Mouse (Mus musculus) adrenal gland, postnatal 10 days (tissue): Measurements from ENCODE around the gene Iqgap3. TPM values are rescaled to one million over a fixed set of nuclear protein-coding genes. Genes with fewer than 3 reads are reported as not detected.

Source experiments
- DNase-seq: peaks from one replicate; pipeline ENCODE4 v3.0.0; 2021; ENCODE audit warnings: mixed read lengths
- total RNA-seq, 2 experiments: library from RNA; stranded (reverse); gene quantifications; 2 replicates each; pipeline ENCODE4 v1.2.3; 2021

Iqgap3 gene
- total RNA-seq, 2 experiments from 2014 or later, result 6.9 to 11.5 TPM

DNA sequence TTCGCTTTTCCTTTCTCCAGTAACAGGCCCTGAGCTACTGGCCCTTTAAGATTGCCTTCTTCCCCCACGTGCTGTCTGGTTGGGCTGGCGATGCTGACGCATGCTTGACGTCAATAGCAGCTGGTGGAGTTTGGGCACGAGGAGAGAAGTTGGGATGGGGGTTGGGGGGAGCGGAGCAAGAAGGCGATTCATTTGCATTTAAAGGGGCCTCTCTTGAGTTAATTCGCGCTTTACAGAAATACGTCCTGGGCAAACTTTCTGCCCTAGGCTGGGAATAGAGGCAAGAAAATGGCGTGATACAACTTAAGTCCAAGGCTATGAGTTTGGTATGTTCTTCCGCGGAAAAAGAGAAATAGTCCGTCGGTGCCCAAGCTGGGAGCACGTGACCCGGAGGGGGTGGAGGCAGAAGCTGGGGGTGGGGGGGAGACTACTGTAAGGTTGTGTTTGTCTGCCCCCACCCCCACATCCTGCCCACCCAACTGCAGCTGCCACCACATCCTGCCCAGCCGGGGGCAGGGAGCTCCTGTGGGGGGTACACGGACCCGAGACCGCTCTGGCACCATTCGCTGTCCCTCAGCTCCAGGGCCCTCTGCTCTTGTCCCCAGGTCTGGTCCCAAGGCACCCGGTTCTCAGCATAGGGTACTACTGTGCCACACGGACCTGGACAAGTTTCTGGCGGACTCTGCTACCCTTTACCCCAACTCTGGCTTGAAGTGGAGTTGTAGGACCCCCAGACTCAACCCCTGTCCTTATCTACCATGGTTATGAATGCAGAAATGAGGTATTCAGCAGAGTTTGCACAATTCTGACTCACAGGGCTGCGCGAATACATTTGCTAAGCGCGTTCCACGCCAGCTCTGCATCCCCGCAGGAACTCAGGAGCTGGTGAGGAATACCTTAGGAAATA is 56.8 kb downstream of the Iqgap3 start:
- peak; percentile 95 for DNase-seq

- no peak for DNase-seq
Observed at GRCm38 (mm10) chr3:88139243-88140177, 57.7 kb downstream of the Iqgap3 start.

GRCm38 (mm10) chr3:88140178-88140902 is 58.6 kb downstream of the Iqgap3 start:
- no peak for DNase-seq

- no peak for DNase-seq
Observed at GRCm38 (mm10) chr3:88140903-88141430, 59.2 kb downstream of the Iqgap3 start.

GRCm38 (mm10) chr3:88141439-88141786 is 59.6 kb downstream of the Iqgap3 start:
- DNase-seq, result peak; percentile 58

- peak; percentile 98 for DNase-seq
Observed at GRCm38 (mm10) chr3:88141787-88142523, 60.2 kb downstream of the Iqgap3 start, which contains the start of gene Mef2d. Gene Mef2d, plus strand, starts transcription at chr3:88142372.

DNA sequence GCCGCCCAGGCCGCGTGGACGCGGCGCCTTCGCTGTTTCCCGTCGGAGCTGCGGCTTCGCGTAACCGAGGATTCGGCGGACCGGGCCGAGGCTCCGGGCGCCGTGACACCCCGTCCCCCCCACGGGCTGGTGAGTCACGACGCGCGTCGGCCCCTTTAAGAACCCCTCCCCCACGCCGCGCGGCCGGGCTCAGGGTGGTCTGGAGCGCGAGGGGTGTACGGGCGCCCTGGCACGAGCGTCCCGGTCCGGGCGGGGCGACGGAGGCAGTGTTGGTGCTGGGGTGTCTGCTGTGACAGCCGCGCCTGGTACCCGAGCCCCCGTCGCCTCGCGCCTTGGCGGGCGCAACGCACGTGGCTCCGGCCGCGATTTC is 60.8 kb downstream of the Iqgap3 start:
- DNase-seq, result peak; percentile 75

DNA sequence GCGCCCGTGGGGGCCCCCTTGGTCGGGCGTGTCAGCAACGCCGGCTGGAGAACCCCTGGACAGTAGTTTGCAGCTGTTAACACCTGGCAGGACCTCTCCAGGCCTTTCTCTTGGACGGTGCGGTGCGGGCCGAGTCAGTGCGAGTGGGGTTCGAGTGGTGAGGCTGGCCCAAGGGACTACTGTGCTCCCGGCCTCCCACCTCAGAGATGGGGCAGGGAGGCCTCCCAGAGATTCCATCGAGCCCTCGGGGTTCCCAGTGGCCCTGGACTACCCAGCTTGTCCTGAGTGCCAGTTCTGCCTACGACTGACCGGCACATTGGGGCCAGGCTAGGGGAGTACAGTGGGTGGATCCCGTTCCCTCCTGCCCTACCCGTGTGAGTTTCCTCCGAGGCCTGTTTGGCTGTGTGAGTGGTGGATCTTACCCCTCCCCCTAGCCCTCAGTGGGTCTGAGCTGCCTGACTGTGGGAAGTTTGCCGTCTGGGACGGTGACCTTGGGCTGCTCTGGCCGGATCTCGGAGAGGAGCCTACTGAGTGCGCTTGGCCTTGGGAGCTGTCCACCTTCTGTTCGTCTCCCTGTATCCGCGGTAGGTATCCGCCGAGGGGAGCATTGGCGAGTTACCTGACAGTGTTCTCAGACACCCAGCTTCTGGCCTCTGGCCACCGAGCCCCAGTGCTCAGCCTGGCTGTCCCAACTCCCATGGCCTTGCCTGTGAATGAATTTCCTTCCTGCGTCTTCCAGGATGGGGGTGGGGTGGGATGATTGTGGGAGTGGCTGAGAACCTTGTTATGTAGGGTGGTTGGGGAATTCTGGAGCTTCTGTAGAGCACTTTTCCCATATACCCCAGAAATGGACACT is 61.4 kb downstream of the Iqgap3 start:
- DNase-seq, result peak; percentile 90

- DNase-seq, result peak; percentile 61
Observed at GRCm38 (mm10) chr3:88143961-88144486, 62.3 kb downstream of the Iqgap3 start.

DNA sequence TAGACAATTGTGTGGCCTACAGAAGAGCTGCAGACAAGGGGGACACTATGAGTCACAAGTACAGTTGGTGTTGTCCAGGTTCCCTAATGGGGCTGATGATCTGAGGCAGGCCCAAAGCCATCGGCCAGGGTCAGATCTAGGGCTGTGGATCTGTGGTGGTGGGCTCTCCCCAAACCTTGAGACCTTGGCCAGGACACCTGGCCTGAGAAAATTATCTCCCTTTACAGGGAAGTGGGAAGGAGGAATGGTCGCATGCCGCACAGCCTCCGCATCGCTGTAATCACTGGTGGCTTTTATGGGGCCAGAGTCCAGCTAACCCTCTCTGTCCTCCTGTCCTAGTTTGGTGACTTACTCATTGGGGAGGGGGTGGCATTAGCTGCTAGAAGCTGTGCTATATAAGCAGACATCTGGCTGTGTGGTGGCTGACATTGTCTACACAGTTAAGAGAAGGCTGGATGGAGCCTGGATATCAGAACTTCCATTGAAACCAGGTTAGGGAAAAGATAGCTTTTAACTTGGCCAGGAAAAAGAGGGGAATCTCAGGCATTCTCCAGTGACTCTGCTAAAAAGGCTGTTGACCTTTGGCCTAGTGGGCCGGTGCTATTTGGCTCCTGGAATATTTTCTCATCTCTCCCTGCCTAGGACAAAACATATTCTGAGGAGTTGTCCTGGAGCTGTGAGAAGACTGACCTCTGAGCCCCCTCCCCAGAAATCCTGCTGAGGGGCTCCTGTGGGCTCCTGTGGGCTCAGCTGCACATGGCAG is 63.1 kb downstream of the Iqgap3 start:
- no peak for DNase-seq

DNA sequence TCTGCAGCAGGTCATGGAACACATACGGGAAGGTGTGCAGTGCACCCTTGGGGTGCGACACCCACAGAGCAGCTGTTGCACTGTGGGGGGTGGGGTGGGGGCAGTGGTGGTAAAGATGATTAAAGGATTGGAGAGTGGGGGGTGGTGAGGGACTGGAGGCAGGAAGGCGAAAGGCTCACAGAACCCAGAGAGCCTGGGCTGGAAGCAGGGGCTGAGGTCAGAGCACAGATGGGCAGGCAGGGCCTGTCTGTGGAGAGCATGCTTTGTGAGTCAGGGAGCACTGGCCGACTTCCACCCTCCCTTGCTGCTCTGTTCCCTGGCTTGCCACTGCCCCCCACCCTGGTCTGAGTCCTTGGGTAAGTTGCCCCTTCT is 63.6 kb downstream of the Iqgap3 start:
- peak; percentile 67 for DNase-seq

- peak; percentile 79 for DNase-seq
Observed at GRCm38 (mm10) chr3:88145952-88146351, 64.2 kb downstream of the Iqgap3 start.

DNA sequence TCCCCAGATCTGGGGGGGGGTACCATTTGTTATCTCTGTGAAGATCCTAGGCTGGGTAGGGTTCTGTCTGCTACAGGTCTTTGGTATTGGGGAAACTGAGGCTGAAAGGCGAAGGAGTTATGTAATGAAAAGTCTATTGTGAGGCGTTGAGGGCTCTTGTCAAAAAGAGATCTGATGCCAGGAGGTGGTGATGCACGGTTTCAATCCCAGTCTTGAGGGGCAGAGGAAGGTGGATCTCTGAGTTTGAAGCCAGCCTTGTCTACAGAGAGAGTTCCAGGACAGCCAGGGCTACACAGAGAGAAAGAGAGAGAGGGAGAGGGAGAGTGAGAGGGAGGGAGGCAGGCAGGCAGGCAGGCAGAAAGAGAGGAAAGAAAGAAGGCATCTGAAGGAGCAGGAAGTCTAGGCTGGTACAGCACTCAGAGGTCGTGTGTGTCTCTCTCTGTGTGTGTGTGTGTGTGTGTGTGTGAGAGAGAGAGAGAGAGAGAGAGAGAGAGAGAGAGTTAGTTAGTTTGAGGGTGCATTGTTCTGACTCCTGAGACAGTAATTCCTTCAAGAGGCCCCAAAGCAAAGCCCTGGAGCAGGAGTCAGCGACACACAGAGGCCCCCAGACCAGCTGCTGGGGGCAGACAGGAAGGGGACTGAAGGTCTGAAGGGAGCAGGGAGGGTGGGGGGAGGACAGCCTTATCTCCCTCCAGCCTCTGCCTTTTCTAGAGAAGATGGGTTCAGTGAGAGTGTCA is 64.8 kb downstream of the Iqgap3 start:
- DNase-seq, result no peak

DNA sequence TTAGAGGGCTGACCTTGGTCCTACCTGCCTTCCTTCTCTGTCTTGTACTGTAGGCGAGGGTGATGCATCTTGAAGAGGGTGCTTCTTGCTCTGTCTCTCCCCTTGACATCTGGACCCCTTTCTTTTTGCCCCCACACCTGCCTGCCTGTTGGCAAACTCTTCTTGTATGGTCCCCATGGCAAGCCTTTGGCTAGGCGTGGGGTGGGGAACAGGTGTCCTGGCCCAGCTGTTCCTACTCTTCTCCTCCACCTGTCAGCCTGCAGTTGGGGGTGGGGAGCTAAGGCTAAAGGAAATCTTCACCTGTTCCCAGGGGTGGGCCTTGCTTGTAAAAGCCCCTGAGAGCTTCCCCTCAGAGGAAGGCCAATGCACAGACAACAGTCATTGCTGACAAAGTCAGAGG is 65.7 kb downstream of the Iqgap3 start:
- no peak for DNase-seq

DNA sequence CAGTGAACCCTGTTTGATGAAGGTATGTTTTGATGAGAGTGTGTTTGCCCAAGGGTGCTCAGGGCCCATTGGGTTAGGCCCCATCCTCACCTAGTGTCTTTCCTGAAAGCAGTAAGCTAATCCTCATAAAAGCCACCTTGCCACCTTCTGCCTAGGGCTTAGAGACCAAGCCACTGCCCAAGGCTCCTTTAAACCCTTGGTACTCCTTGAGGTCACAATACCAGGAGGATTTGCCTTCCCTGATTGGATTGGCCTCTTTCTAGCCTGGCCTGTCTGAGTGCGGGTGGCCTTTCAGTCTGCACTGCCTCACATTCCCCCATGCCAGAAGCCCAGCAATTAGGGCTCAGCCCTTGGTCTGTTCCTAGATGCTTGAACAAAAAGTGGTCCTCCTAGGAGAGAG is 66.1 kb downstream of the Iqgap3 start:
- no peak for DNase-seq

- DNase-seq, result no peak
Observed at GRCm38 (mm10) chr3:88148354-88148753, 66.6 kb downstream of the Iqgap3 start.

DNA sequence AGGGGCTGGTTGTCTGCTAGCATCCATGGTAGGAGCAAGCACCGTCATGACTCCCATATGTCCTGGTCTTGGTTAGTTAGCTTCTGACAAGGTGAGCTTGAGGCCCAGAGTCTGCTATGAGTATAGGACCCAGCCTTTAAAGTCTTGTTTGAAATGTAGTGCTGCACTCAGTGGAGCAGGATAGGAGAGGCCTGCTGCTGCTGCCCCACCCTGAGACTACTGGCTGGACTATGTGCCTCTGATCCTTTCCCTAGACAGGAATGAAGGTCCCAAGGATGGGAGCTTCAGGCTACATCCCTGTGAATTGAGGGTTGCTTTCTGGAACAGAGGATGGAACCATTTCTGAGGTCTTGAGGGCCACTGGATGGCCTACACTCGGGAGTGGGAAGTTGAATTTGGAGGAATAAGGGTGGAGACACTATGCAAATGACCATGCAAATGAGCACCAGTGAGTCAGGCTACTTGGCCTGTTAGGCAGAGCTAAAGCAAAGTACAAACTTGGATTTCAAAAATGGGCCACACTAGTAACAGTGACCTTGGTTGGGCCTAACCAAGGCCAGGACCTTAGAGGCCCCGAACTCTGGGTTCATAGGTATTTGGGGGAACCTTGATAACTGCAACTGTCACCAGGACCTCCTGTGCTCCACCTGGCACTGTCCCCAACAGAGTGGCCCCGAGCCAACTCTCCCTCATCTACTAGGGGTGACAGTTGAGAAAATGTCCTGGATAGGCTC is 67.2 kb downstream of the Iqgap3 start:
- peak; percentile 89 for DNase-seq

DNA sequence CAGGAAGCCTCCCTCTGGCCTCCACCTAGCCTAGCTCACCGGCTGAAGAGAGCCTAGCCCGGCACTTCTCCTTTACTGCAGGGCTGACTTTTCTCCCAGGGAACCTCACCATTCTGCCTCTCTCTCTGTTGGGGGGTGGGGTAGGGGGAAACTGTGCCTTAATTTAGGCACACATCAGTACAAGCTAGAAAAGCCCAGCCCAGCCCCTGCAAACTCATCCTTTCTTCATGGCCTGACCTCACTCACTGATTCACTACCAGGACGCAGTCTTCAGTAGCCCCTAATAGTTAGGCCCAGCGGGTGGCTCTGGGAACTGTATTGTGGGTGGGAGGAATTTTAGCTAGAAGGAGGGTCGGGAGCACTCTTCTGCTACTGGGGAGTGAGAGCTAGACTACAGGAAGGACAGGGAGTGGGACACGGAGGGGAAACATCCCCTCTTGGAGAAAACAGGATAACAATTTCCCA is 67.8 kb downstream of the Iqgap3 start:
- DNase-seq, result no peak
